Mouse (Mus musculus): ENCODE measurements around the gene Samd14. TPM values are rescaled to one million over a fixed set of nuclear protein-coding genes. Genes with fewer than 3 reads are reported as not detected.
A peak's percentile ranks its signal among the peaks of the same experiment; 100 is the strongest.

The Samd14 gene
- polyA plus RNA-seq, 1 experiment, result 0.75 TPM

GRCm38 (mm10) chr11:95001058-95001457, 8.6 kb upstream of the Samd14 start:
- Histone ChIP-seq H3K36me3 (ENCODE audit: control insufficient read depth, insufficient read depth, low read length) (no peaks in the 10 kb centered on the region), H3K4me1 (ENCODE audit: control insufficient read depth, insufficient read depth, low read length) (peaks cover 2% of the 10 kb centered on the region), H3K27ac (ENCODE audit: control insufficient read depth, insufficient read depth, low read depth, low read length) (no peak overlapping the region)

DNA sequence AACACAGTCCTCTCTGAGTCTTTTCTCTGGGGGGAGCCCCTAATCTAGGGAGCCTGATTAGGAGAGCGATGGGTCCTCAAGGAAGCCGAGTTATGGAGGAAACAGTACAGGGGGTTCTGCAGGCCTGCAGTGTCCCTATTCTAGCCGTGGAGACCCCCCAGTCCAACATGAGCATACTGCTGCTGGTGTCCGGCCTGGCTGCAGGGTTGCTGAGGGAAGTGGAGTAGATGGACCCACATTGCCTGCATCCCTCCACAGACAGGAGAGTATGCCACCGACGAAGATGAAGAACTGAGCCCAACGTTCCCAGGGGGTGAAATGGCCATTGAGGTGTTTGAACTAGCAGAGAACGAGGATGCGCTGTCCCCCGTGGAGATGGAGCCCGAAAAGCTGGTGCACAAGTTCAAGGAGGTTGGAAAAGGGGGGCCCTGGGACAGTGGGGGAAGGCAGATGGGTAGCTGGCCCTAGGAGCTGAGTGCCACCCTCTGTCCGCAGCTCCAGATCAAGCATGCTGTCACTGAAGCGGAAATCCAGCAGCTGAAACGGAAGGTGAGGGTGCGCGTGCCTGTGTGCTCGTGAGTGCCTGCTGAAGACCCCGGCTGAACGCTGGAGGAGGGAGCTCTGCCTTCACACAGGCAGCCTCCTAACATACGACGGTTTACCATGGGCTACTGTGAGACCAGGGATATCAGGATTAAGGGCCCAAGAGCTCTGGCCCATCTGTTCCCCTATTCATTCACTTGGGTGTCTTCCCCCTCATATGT, 7.9 kb upstream of the Samd14 start:
- no peak for TF ChIP-seq POLR2A (IDR thresholded peaks at IDR 0.05; ENCODE audit: control insufficient read depth, low read depth, low read length)
- no peak for TF ChIP-seq CTCF (IDR thresholded peaks at IDR 0.05; ENCODE audit: control insufficient read depth, insufficient read depth, insufficient replicate concordance, low read depth, low read length)
- Histone ChIP-seq H3K36me3 (ENCODE audit: control insufficient read depth, insufficient read depth, low read length) (no peaks in the 10 kb centered on the region), H3K27me3 (ENCODE audit: control insufficient read depth, insufficient read depth, low read length) (no peaks in the 10 kb centered on the region), H3K4me1 (ENCODE audit: control insufficient read depth, insufficient read depth, low read length) (peaks cover 8% of the 10 kb centered on the region), H3K27ac (ENCODE audit: control insufficient read depth, insufficient read depth, low read depth, low read length) (no peak overlapping the region), H3K4me3 (ENCODE audit: control insufficient read depth, low read depth, low read length) (no peak overlapping the region)

More at GRCm38 (mm10) chr11:95001058-95001457, 8.6 kb upstream of the Samd14 start:
- Histone ChIP-seq H3K4me3 (ENCODE audit: control insufficient read depth, low read depth, low read length) (no peak overlapping the region), H3K27me3 (ENCODE audit: control insufficient read depth, insufficient read depth, low read length) (no peaks in the 10 kb centered on the region)
- TF ChIP-seq POLR2A (IDR thresholded peaks at IDR 0.05; ENCODE audit: control insufficient read depth, low read depth, low read length) (no peak), CTCF (IDR thresholded peaks at IDR 0.05; ENCODE audit: control insufficient read depth, insufficient read depth, insufficient replicate concordance, low read depth, low read length) (peak; percentile 84; the same call in 1 of the 2 replicates)

DNA sequence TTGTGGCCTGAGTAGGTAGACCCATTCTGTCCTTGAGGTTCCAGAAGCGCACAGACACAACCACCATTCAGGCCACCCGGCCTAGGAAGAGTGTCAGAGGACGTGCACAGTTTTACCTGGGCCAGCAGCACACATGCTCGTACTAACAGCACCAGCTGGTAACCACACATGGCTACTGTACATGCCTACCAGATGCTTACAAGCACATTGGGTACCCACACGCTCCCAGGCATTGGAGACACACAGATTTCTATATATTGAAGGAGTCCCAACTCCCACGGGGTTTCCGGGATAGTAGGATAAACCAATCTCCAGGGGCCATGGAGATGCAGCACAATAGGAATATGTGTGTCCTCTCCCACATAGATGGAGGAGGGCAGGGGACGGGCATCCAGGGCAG, 7.0 kb upstream of the Samd14 start:
- no peak overlapping the region for H3K27ac ChIP-seq (ENCODE audit: control insufficient read depth, insufficient read depth, low read depth, low read length)
- H3K27me3 ChIP-seq (ENCODE audit: control insufficient read depth, insufficient read depth, low read length), result no peaks in the 10 kb centered on the region
- no peak overlapping the region for H3K4me3 ChIP-seq (ENCODE audit: control insufficient read depth, low read depth, low read length)
- no peak for TF ChIP-seq CTCF (IDR thresholded peaks at IDR 0.05; ENCODE audit: control insufficient read depth, insufficient read depth, insufficient replicate concordance, low read depth, low read length)
- H3K4me1 ChIP-seq (ENCODE audit: control insufficient read depth, insufficient read depth, low read length), result peaks cover 10% of the 10 kb centered on the region
- no peaks in the 10 kb centered on the region for H3K36me3 ChIP-seq (ENCODE audit: control insufficient read depth, insufficient read depth, low read length)

GRCm38 (mm10) chr11:95004136-95004936, 5.3 kb upstream of the Samd14 start:
- Histone ChIP-seq H3K27me3 (ENCODE audit: control insufficient read depth, insufficient read depth, low read length) (no peaks in the 10 kb centered on the region), H3K27ac (ENCODE audit: control insufficient read depth, insufficient read depth, low read depth, low read length) (no peak overlapping the region; the same call in 1 of the 2 replicates), H3K4me3 (ENCODE audit: control insufficient read depth, low read depth, low read length) (no peak overlapping the region), H3K4me1 (ENCODE audit: control insufficient read depth, insufficient read depth, low read length) (peaks cover 19% of the 10 kb centered on the region), H3K36me3 (ENCODE audit: control insufficient read depth, insufficient read depth, low read length) (no peaks in the 10 kb centered on the region)
- no peak for TF ChIP-seq CTCF (IDR thresholded peaks at IDR 0.05; ENCODE audit: control insufficient read depth, insufficient read depth, insufficient replicate concordance, low read depth, low read length)
- no peak for TF ChIP-seq POLR2A (IDR thresholded peaks at IDR 0.05; ENCODE audit: control insufficient read depth, low read depth, low read length)

DNA sequence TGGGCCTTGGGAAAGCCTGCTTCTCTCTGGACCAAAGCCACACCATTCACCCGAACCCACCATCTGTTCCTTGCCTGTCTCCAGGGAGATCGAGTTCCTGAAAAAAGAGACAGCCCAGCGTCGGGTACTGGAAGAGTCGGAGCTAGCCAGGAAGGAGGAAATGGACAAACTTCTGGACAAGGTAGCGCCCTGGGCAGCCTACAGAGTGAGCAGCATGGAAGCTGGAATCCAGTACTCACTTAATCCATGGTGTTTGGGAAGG, 4.8 kb upstream of the Samd14 start:
- Histone ChIP-seq H3K4me1 (ENCODE audit: control insufficient read depth, insufficient read depth, low read length) (peaks cover 23% of the 10 kb centered on the region), H3K27ac (ENCODE audit: control insufficient read depth, insufficient read depth, low read depth, low read length) (no peak overlapping the region), H3K36me3 (ENCODE audit: control insufficient read depth, insufficient read depth, low read length) (no peaks in the 10 kb centered on the region)

DNA sequence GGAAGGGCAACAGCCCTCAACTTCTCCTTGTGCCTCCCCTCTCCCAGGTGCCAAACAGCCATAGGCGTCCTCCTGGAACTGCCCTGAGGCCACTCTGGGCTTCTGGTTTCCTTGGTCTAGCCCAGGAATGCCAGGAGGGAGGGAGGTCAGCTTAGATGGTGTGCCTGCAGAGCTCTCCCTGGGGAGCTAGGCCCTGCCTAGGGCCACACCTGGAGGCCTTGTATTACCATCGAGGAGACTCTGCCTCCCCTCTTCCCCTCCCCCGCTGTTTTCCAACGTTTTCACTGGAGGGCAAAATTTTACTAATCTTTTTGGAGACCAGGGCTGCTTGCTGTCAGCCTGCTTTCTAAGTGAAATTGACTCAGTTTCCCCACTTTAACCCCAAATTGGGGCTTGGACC, 3.6 kb upstream of the Samd14 start:
- Histone ChIP-seq H3K4me1 (ENCODE audit: control insufficient read depth, insufficient read depth, low read length) (peaks cover 27% of the 10 kb centered on the region), H3K27me3 (ENCODE audit: control insufficient read depth, insufficient read depth, low read length) (peaks cover 2% of the 10 kb centered on the region; the same call in 1 of the 2 replicates), H3K36me3 (ENCODE audit: control insufficient read depth, insufficient read depth, low read length) (no peaks in the 10 kb centered on the region), H3K27ac (ENCODE audit: control insufficient read depth, insufficient read depth, low read depth, low read length) (no peak overlapping the region), H3K4me3 (ENCODE audit: control insufficient read depth, low read depth, low read length) (no peak overlapping the region)
- no peak for TF ChIP-seq POLR2A (IDR thresholded peaks at IDR 0.05; ENCODE audit: control insufficient read depth, low read depth, low read length)
- no peak for TF ChIP-seq CTCF (IDR thresholded peaks at IDR 0.05; ENCODE audit: control insufficient read depth, insufficient read depth, insufficient replicate concordance, low read depth, low read length)

More for the DNA sequence above, 4.8 kb upstream of the Samd14 start:
- Histone ChIP-seq H3K4me3 (ENCODE audit: control insufficient read depth, low read depth, low read length) (no peak overlapping the region), H3K27me3 (ENCODE audit: control insufficient read depth, insufficient read depth, low read length) (no peaks in the 10 kb centered on the region; the same call in 1 of the 2 replicates)
- TF ChIP-seq CTCF (IDR thresholded peaks at IDR 0.05; ENCODE audit: control insufficient read depth, insufficient read depth, insufficient replicate concordance, low read depth, low read length), result no peak
- TF ChIP-seq POLR2A (IDR thresholded peaks at IDR 0.05; ENCODE audit: control insufficient read depth, low read depth, low read length), result no peak

- Histone ChIP-seq H3K27me3 (ENCODE audit: control insufficient read depth, insufficient read depth, low read length) (peaks cover 2% of the 10 kb centered on the region; the same call in 1 of the 2 replicates), H3K4me3 (ENCODE audit: control insufficient read depth, low read depth, low read length) (peak overlapping the region; percentile 25), H3K36me3 (ENCODE audit: control insufficient read depth, insufficient read depth, low read length) (no peaks in the 10 kb centered on the region), H3K4me1 (ENCODE audit: control insufficient read depth, insufficient read depth, low read length) (peaks cover 27% of the 10 kb centered on the region), H3K27ac (ENCODE audit: control insufficient read depth, insufficient read depth, low read depth, low read length) (no peak overlapping the region)
- TF ChIP-seq POLR2A (IDR thresholded peaks at IDR 0.05; ENCODE audit: control insufficient read depth, low read depth, low read length) (no peak), CTCF (IDR thresholded peaks at IDR 0.05; ENCODE audit: control insufficient read depth, insufficient read depth, insufficient replicate concordance, low read depth, low read length) (no peak)
Measured at GRCm38 (mm10) chr11:95006525-95007219, 3.0 kb upstream of the Samd14 start.
